Mouse (Mus musculus) 3T3-L1 (cell line): ENCODE measurements around the gene Ppp1r15a.
A peak's percentile ranks its signal among the peaks of the same experiment; 100 is the strongest.
"Not testable (repeated sequence)": the region's sequence is repeated elsewhere in the genome, so short reads cannot be mapped to it uniquely, and the experiment has no call there.

Experiments
- DNase-seq: peaks from one replicate; pipeline ENCODE4 v3.0.0-alpha.2; 2015; ENCODE audit warnings: low read depth, low spot score

The Ppp1r15a gene

DNA sequence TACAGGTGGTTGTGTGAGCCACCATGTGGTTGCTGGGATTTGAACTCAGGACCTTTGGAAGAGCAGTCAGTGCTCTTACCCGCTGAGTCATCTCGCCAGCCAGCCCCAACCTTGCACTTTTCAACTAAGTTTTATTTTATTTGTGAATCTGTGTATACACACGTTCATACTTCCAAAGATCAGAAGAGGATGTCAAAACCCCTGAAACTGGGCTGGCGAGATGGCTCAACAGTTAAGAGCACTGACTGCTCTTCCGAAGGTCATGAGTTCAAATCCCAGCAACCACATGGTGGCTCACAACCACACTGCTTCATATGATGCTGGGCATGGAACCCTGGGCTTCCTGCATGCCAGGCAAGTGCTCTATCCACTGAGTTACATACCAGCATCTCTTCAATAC, 41.1 kb downstream of the Ppp1r15a start:
- DNase-seq, result not testable (repeated sequence)

DNA sequence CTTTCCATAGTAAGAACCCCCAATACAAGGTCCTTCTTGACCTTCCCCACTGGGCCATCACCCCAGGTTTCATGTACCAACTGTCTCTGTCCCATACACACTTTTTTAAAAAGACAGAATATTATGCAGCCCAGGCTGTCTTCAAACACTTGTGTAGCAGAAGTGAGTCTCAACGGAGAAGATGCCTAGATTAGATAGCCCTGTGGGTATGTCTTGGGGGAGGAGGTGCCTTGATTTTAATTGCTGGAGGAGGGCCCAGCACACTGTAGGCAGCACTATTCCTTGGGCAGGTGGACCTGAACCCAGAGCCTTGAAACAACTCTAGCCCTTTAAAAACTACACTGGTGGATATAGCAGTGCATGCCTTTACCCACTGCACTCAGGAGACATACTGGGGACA, 43.9 kb downstream of the Ppp1r15a start:
- no peak for DNase-seq

DNA sequence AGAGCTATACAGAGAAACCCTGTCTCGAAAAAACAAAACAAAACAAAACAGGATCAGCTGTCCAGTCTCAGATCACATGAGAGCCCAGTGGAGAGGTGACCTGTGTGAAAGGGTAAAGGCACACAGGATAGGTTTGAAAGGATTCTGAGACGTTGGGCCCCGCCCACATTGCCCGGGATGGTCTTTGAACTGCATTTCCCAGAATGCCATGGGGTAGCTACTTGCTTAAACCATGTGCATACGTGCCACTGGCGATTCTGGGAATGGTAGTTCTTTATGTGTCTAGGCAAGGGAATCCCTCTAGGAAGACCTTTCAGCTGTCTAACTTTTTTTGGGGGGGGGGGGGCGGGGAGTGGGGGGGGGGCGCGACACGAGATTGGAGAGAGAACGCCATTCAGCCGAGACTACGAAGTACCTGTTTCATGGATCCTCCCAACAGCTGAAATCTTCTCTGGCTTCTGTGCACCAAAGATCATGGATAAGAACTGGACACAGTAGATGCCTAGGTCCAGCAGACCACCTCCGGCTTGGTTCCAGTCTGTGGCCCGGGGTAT, 44.6 kb downstream of the Ppp1r15a start, which contains the start of gene Tulp2:
Gene Tulp2, plus strand, starts transcription at position 504 of the 554 bp plus-strand sequence.
- peak; percentile 71 for DNase-seq

DNA sequence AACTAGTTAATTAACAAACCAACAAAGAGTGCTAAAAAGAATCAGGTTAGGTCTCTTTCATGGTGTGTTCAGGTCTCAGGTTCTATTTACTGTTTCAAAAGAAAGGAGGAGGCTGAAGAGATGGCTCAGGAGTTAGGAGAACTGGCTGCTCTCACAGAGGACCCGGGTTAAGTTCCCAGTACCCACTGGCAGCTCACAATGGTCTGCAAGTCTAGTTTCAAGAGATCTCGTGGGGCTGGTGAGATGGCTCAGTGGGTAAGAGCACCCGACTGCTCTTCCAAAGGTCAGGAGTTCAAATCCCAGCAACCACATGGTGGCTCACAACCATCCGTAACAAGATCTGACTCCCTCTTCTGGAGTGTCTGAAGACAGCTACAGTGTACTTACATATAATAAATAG, 45.8 kb downstream of the Ppp1r15a start:
- not testable (repeated sequence) for DNase-seq

DNA sequence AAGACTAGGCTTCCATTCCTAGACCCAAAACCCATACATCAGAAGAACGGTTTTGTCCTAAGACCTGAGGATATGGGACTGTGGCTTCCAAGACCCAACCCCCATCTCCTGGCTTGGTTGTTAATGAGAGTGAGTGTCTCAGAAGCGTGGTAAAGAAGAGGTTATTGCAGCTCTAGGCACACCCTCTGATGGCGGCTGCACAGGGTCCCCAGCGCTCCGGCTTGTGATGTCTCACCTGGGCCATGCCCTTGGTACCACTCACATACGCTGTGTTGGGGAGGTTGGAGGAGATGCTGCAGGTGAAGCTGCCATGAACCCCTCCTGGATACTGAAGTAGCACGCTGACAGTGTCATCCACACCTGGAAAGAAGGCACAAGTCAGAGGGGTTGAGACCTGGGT, 47.3 kb downstream of the Ppp1r15a start:
- no peak for DNase-seq

DNA sequence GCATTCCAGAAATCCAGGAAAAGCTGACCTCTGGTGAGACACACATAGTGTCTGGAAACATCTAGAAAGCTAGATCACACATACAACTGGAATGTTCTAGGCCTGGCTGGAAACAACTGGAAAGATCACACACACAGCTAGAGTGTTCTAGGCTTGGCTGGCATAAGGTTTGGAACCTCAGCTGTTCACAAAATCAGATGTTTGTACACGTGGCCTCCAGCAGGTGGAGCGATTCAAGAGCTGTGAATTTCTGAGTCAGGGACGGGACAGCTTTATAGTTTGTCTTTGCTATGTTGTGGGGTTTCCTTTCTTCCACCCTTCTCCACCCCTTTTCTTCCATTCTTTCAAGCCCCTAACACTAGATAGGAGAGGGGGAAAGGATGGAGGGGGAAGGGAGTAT, 49.1 kb downstream of the Ppp1r15a start:
- DNase-seq, result peak; percentile 76

DNA sequence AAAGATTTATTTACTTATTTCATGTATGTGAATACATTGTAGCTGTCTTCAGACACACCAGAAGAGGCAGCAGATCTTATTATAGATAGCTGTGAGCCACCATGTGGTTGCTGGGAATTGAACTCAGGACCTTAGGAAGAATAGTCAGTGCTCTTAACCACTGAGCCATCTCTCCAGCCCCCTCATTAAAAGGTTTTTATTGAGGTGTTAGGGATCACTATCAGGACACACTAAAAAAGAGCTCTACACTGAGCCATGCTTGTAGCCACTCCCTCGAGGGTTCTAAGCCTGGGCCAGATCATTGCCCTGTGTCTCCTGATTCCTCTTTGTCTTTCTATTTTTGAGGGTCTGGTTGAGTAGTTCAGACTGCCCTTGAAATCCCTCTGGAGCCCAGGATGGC, 49.6 kb downstream of the Ppp1r15a start:
- no peak for DNase-seq

DNA sequence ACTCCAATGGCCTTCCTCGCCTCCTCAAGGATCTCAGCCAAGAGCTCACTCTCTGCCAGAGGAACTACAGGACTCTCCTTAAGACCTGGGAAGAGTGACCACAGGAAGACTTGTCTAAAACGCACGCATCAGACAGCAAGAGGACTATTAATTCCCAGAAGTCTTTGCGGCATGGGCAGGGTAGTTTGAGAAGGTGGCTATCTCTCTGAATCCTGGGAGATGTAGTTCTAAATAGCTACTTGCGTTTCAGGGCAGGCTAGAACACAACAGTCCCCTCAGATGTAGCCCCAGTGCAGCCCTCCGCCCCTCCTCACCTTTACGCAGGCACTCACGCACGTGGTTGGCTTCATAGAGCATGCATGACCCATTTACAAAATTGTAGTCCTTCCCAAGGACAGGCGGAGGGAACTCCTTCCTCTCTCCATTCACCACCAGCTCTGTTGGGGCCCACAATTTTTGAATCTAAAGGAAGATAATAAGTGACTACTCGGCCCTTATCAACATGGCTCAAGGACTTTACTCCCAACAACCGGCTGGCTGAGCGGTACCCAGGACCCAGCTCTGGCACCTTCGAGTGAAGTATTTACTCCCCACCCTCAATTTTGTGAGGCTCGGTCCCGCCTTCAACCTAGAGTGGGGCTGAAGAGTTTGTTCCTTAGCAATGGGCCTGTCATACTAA, 50.6 kb downstream of the Ppp1r15a start:
- peak; percentile 39 for DNase-seq
